Mouse (Mus musculus): Measurements from ENCODE around the gene Large1. TPM values are rescaled to one million over a fixed set of nuclear protein-coding genes. Genes with fewer than 3 reads are reported as not detected.

Gene Large1
- polyA plus RNA-seq, 1 experiment from 2014 or later: 17.1 TPM

- H3K27me3 ChIP-seq (replicated peaks): no peaks in the 10 kb centered on the region
- no peaks in the 10 kb centered on the region for H3K9me3 ChIP-seq (replicated peaks)
- ATAC-seq (ENCODE audit: low FRiP score): peak; percentile 73
- no peak overlapping the region for H3K9ac ChIP-seq (replicated peaks)
- H3K4me1 ChIP-seq: 0 out of 2 replicates have a peak, but pooled peaks cover 3% of the 10 kb centered on the region
- no peaks in the 10 kb centered on the region for H3K36me3 ChIP-seq
- WGBS: 51% methylated on average over 6 of the region's 6 CpGs
- no peak overlapping the region for H3K4me3 ChIP-seq (replicated peaks)
- no peak overlapping the region for H3K27ac ChIP-seq (replicated peaks)
- H3K4me2 ChIP-seq: no peak overlapping the region
These were observed 119.8 kb downstream of the Large1 start for GRCm38 (mm10) chr8:73233358-73234041.

DNA sequence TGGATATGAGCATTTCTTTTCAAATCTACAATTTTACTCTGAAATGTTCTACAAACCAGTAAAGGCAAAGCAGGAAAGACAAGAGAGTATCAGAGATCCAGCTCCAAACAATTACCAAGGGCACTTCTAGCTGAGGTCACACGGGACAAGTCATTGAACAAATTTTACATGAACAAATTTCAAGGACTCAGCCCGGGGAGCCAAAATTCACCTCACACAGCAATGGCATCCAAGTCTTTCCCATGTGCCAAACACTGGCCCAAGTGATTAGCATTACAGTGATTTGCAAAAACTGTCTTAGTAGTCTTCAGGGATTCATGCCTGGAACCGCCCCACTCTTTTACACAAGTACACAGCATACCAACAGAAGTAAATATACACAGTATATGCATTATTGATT, 126.5 kb downstream of the Large1 start:
- Histone ChIP-seq H3K4me1 (no peaks in the 10 kb centered on the region; the same call in 1 of the 2 replicates), H3K9me3 (replicated peaks) (no peaks in the 10 kb centered on the region), H3K4me3 (replicated peaks) (no peak overlapping the region), H3K36me3 (no peaks in the 10 kb centered on the region), H3K27me3 (replicated peaks) (no peaks in the 10 kb centered on the region), H3K27ac (replicated peaks) (no peak overlapping the region), H3K4me2 (no peak overlapping the region), H3K9ac (replicated peaks) (no peak overlapping the region)
- WGBS: 84% methylated on average over 3 of the region's 3 CpGs
- ATAC-seq (ENCODE audit: low FRiP score): no peak

DNA sequence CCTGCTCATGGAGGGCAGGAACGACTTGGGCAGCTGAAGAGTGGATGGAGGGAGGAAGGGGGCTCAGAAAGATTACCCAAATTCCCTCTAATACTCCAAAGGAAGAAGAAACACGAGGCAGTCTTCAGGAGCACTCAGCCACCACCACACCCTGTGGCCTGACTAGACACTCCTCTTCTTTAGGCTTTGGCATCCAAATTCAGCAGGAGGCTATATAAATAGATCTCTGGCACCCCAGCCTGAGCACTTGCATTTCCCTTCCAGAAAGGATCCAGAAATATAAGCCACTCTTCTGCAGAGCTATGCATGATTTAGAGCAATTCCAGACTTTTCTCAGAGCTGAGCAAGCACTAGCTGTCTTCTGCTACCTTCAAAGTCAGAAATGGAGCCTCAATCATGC, 127.7 kb downstream of the Large1 start:
- H3K36me3 ChIP-seq: no peaks in the 10 kb centered on the region
- H3K9ac ChIP-seq (replicated peaks): no peak overlapping the region
- H3K27ac ChIP-seq (replicated peaks): no peak overlapping the region
- 59% methylated on average over 2 of the region's 2 CpGs for WGBS
- no peaks in the 10 kb centered on the region for H3K9me3 ChIP-seq (replicated peaks)
- no peaks in the 10 kb centered on the region for H3K27me3 ChIP-seq (replicated peaks)
- no peaks in the 10 kb centered on the region; the same call in 1 of the 2 replicates for H3K4me1 ChIP-seq
- H3K4me3 ChIP-seq (replicated peaks): no peak overlapping the region
- H3K4me2 ChIP-seq: no peak overlapping the region
- no peak for ATAC-seq (ENCODE audit: low FRiP score)

DNA sequence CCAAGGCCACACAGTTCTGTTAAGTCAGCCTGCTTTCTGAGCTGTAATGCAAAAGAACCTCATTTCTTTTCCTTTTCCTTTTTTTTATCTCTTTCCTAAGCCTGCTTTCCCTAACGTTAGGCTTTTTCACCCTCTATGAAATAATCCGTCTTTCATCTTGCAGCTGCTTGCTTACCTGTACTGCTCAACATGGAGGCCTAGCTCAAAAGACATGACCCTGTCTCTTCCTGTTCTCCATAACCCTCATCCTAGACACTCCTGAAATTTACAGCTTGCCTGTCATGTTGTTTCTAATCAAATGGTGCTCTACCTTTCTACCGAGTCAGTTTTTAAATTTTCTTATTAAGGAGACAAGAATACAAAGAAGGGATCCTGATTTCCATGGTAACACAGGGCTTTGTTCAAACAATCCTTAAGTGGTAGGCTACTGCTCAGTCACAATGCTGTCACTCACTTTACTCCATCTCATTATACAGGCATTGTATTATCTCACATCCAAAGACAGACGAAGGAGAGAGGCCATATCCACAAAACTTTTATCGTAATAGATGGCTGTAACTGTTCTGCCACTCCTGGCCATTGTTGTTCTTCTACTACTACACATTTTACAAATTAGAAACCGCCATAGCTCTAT, 134.0 kb downstream of the Large1 start:
- no peak for ATAC-seq (ENCODE audit: low FRiP score)
- H3K27me3 ChIP-seq (replicated peaks): no peaks in the 10 kb centered on the region
- H3K4me3 ChIP-seq (replicated peaks): no peak overlapping the region
- H3K9me3 ChIP-seq (replicated peaks): no peaks in the 10 kb centered on the region
- 67% methylated on average over 6 of the region's 6 CpGs for WGBS
- H3K4me1 ChIP-seq: no peaks in the 10 kb centered on the region
- no peak overlapping the region for H3K4me2 ChIP-seq
- H3K36me3 ChIP-seq: no peaks in the 10 kb centered on the region
- H3K27ac ChIP-seq (replicated peaks): no peak overlapping the region
- no peak overlapping the region for H3K9ac ChIP-seq (replicated peaks)

DNA sequence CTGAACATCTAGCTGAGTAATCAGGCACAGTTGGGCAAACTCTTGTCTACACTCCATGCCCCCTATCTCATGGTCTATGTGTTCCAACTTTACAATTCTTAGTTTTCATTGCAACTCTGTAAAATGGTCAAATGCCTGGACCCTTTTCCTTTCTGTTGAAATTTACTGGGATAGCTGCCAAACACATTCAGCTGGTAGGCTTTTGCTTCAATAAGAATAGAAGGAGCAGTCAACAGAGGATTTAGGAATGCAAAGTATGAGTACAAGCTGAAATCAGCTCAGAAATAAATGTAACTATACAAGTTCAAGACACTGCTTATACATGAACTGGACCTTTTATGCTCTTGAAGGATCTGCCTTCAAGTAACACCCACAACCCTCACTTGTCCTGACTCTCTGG, 146.5 kb downstream of the Large1 start:
- no peaks in the 10 kb centered on the region for H3K36me3 ChIP-seq
- no peak overlapping the region for H3K27ac ChIP-seq (replicated peaks)
- H3K9ac ChIP-seq (replicated peaks): no peak overlapping the region
- 0 out of 2 replicates have a peak, but pooled peaks cover 3% of the 10 kb centered on the region for H3K4me1 ChIP-seq
- no peaks in the 10 kb centered on the region for H3K27me3 ChIP-seq (replicated peaks)
- no peaks in the 10 kb centered on the region for H3K9me3 ChIP-seq (replicated peaks)
- no peak for ATAC-seq (ENCODE audit: low FRiP score)
- no peak overlapping the region for H3K4me2 ChIP-seq
- no peak overlapping the region for H3K4me3 ChIP-seq (replicated peaks)

- H3K4me1 ChIP-seq: 0 out of 2 replicates have a peak, but pooled peaks cover 3% of the 10 kb centered on the region
- no peak overlapping the region for H3K4me2 ChIP-seq
- no peaks in the 10 kb centered on the region for H3K9me3 ChIP-seq (replicated peaks)
- no peaks in the 10 kb centered on the region for H3K27me3 ChIP-seq (replicated peaks)
- 86% methylated on average over 2 of the region's 2 CpGs for WGBS
- no peak overlapping the region for H3K27ac ChIP-seq (replicated peaks)
- no peak for ATAC-seq (ENCODE audit: low FRiP score)
- H3K4me3 ChIP-seq (replicated peaks): no peak overlapping the region
- H3K36me3 ChIP-seq: no peaks in the 10 kb centered on the region
- H3K9ac ChIP-seq (replicated peaks): no peak overlapping the region
These were observed 151.5 kb downstream of the Large1 start for GRCm38 (mm10) chr8:73201854-73202253.

- Histone ChIP-seq H3K4me1 (0 out of 2 replicates have a peak, but pooled peaks cover 3% of the 10 kb centered on the region), H3K27me3 (replicated peaks) (no peaks in the 10 kb centered on the region), H3K9ac (replicated peaks) (no peak overlapping the region), H3K9me3 (replicated peaks) (no peaks in the 10 kb centered on the region), H3K36me3 (no peaks in the 10 kb centered on the region), H3K27ac (replicated peaks) (no peak overlapping the region), H3K4me3 (replicated peaks) (no peak overlapping the region), H3K4me2 (no peak overlapping the region)
- 90% methylated on average over 1 of the region's 1 CpGs for WGBS
- ATAC-seq (ENCODE audit: low FRiP score): no peak
These were observed 155.6 kb downstream of the Large1 start for GRCm38 (mm10) chr8:73197714-73198113.

DNA sequence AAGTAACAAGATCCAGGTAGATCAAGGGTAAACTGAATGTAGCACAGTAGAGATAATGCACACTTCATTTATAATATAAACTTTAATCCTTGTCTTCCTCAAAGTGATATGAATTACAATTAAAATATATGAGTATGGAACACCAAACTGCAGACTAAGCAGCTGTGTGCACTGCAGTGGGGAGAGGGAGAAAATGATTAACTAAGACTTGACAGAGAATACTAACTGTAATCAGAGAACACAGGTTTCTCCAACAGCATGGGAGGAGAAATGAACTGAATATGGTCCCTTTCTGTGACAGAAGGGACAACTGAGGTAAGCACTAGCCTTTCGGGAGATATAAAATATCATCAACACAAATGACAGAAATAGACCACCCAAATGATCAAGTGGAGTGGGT, 164.7 kb downstream of the Large1 start:
- H3K4me3 ChIP-seq (replicated peaks): no peak overlapping the region
- H3K4me2 ChIP-seq: no peak overlapping the region
- no peak overlapping the region for H3K27ac ChIP-seq (replicated peaks)
- no peak overlapping the region for H3K9ac ChIP-seq (replicated peaks)
- H3K36me3 ChIP-seq: no peaks in the 10 kb centered on the region
- no peaks in the 10 kb centered on the region for H3K27me3 ChIP-seq (replicated peaks)
- no peaks in the 10 kb centered on the region for H3K4me1 ChIP-seq
- H3K9me3 ChIP-seq (replicated peaks): no peaks in the 10 kb centered on the region
- no peak for ATAC-seq (ENCODE audit: low FRiP score)
- WGBS: 97% methylated on average over 1 of the region's 1 CpGs

DNA sequence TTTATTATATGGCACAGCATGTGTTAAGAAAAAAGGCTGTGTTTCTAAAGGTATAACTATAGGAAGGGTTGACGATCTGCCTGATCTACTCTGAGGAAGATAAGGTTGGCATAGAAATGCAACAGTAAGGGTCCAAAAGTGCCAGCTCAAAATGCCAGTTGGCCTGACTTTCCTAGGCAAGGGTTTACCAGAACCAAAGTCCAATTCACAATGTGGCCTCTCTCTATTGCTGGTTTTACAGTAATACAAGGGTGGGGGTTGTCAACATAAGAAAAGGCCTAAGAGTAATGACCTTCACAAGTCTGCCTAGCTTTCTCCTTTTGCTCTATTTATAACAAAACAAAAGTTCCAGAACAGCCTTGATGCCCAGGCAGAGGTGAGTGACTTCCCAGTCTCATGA, 166.0 kb downstream of the Large1 start:
- ATAC-seq (ENCODE audit: low FRiP score): no peak
- H3K4me2 ChIP-seq: no peak overlapping the region
- H3K27me3 ChIP-seq (replicated peaks): no peaks in the 10 kb centered on the region
- no peak overlapping the region for H3K9ac ChIP-seq (replicated peaks)
- H3K27ac ChIP-seq (replicated peaks): no peak overlapping the region
- no peaks in the 10 kb centered on the region for H3K4me1 ChIP-seq
- WGBS: 97% methylated on average over 1 of the region's 1 CpGs
- no peak overlapping the region for H3K4me3 ChIP-seq (replicated peaks)
- no peaks in the 10 kb centered on the region for H3K36me3 ChIP-seq
- no peaks in the 10 kb centered on the region for H3K9me3 ChIP-seq (replicated peaks)

DNA sequence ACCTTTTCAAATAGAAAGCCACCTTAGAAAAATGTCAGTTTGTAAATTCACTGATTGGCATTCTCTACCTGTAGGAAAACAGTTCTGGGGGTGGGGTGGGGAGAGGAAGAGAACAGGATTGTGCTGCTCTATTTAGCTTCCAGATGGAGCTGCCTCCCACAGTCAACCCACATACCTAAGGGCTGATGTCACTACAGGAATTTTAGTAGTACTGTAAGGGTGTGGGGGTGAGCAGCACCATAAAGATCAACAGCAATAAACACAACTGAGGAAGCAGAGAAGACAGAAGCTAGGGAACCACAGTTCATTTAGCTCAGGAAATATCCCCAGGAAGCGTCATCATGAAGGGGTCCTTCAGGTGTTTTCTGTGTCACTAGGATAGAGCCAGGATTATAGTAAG, 174.9 kb downstream of the Large1 start:
- H3K4me2 ChIP-seq: no peak overlapping the region
- no peak for ATAC-seq (ENCODE audit: low FRiP score)
- H3K27ac ChIP-seq (replicated peaks): no peak overlapping the region
- no peaks in the 10 kb centered on the region for H3K4me1 ChIP-seq
- 69% methylated on average over 1 of the region's 1 CpGs for WGBS
- no peak overlapping the region for H3K4me3 ChIP-seq (replicated peaks)
- no peak overlapping the region for H3K9ac ChIP-seq (replicated peaks)
- H3K9me3 ChIP-seq (replicated peaks): no peaks in the 10 kb centered on the region
- no peaks in the 10 kb centered on the region for H3K27me3 ChIP-seq (replicated peaks)
- no peaks in the 10 kb centered on the region for H3K36me3 ChIP-seq

GRCm38 (mm10) chr8:73172661-73173060, 180.7 kb downstream of the Large1 start:
- no peaks in the 10 kb centered on the region for H3K9me3 ChIP-seq (replicated peaks)
- H3K27ac ChIP-seq (replicated peaks): no peak overlapping the region
- H3K4me1 ChIP-seq: no peaks in the 10 kb centered on the region
- no peaks in the 10 kb centered on the region for H3K36me3 ChIP-seq
- H3K4me2 ChIP-seq: no peak overlapping the region
- no peak overlapping the region for H3K4me3 ChIP-seq (replicated peaks)
- no peaks in the 10 kb centered on the region for H3K27me3 ChIP-seq (replicated peaks)
- H3K9ac ChIP-seq (replicated peaks): no peak overlapping the region
- ATAC-seq (ENCODE audit: low FRiP score): no peak

- 77% methylated on average over 3 of the region's 3 CpGs for WGBS
- peak; percentile 41; the same call in 1 of the 2 replicates for ATAC-seq (ENCODE audit: low FRiP score)
These were observed 191.3 kb downstream of the Large1 start for GRCm38 (mm10) chr8:73161994-73162393.

More at GRCm38 (mm10) chr8:73161994-73162393, 191.3 kb downstream of the Large1 start:
- Histone ChIP-seq H3K27me3 (replicated peaks) (no peaks in the 10 kb centered on the region), H3K36me3 (no peaks in the 10 kb centered on the region), H3K4me3 (replicated peaks) (no peak overlapping the region), H3K4me2 (no peak overlapping the region), H3K4me1 (no peaks in the 10 kb centered on the region), H3K9me3 (replicated peaks) (no peaks in the 10 kb centered on the region), H3K9ac (replicated peaks) (no peak overlapping the region), H3K27ac (replicated peaks) (no peak overlapping the region)

Data from neural tube, embryonic 15.5 days (tissue).